ENCODE assay signal across 15 mouse cellular contexts in the genomic region with DNA sequence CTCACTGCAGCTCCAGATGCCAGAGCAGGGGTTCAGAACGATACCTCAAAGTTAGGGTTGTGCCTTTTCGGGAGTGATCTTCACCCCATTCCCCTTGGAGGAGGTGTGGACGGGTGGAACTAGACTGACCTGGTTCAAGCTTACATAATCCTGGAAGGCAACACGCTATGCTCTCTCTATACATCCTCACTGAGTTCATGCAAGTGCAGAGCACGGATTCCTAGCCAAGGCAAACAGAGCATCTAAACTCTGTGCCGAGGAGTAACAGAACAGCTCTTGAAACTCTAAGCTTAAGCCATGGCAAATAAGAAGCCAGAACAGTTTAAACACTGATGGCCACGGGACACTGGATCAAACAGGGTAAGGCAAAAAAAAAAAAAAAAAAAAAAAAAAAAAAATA.
"Had no signal": no experiment of that assay in that cellular context is flagged by ENCODE, and none has a peak within 500 bp of the region (broad histone marks: within the 10 kb centered on the region; RNA-seq: fewer than 3 reads in every experiment).

No protein-coding gene starts in this region.

- H3K4me3 ChIP-seq: liver, embryonic 15.5 days; megakaryocyte, embryonic 14.5 days; midbrain, embryonic 12.5 days; neural tube, embryonic 12.5 days; stomach, embryonic 15.5 days had no signal

- H3K4me2 ChIP-seq: liver, embryonic 15.5 days; lung, embryonic 14.5 days; midbrain, embryonic 12.5 days; neural tube, embryonic 12.5 days; stomach, embryonic 15.5 days had no signal

- DNase-seq: liver, postnatal 0 days; lung, embryonic 14.5 days; lung, postnatal 14 days; midbrain, embryonic 14.5 days; right cerebral cortex, postnatal 14 days; thymus, adult 2 months; thymus, postnatal 25 days; thymus, postnatal 4 days had no signal

- H3K9ac ChIP-seq: liver, embryonic 15.5 days; liver, postnatal 0 days; lung, embryonic 14.5 days; midbrain, embryonic 12.5 days; neural tube, embryonic 12.5 days; stomach, embryonic 15.5 days had no signal

- H3K4me1 ChIP-seq: liver, embryonic 15.5 days; megakaryocyte, embryonic 14.5 days; midbrain, embryonic 12.5 days; neural tube, embryonic 12.5 days; stomach, embryonic 15.5 days had no signal

- H3K27ac ChIP-seq: liver, embryonic 15.5 days; macrophage; midbrain, embryonic 12.5 days; neural tube, embryonic 12.5 days; stomach, embryonic 15.5 days; stomach, postnatal 0 days had no signal

- H3K27me3 ChIP-seq: liver, embryonic 15.5 days; megakaryocyte, embryonic 14.5 days; midbrain, embryonic 12.5 days; neural tube, embryonic 12.5 days; stomach, embryonic 15.5 days had no signal

- H3K9me3 ChIP-seq: liver, embryonic 15.5 days; midbrain, embryonic 12.5 days; neural tube, embryonic 12.5 days; stomach, embryonic 15.5 days had no signal

- ATAC-seq: liver, postnatal 0 days had no signal

- H3K36me3 ChIP-seq: liver, embryonic 15.5 days; midbrain, embryonic 12.5 days; neural tube, embryonic 12.5 days; stomach, embryonic 15.5 days had no signal
